Mouse (Mus musculus) subcutaneous adipose tissue, adult 2 months (tissue): ENCODE results near the gene Oas1a. TPM values are rescaled to one million over a fixed set of nuclear protein-coding genes. Genes with fewer than 3 reads are reported as not detected.

ENCODE experiments used
- polyA plus RNA-seq: library from polyadenylated mRNA; depleted of rRNA; stranded (reverse); fragments of >200 nt; gene quantifications from 2 replicates; pipeline ENCODE4 v1.2.3, GENCODE M21; 2012; ENCODE audit warnings: low replicate concordance; rRNA removed

Oas1a gene
- 11.0 and 31.2 TPM in 2 replicates for polyA plus RNA-seq

GRCm38 (mm10) chr5:120906791-120907733, at the start of gene Oas1a:
Oas1a (minus strand) TSS chr5:120907521.

DNA sequence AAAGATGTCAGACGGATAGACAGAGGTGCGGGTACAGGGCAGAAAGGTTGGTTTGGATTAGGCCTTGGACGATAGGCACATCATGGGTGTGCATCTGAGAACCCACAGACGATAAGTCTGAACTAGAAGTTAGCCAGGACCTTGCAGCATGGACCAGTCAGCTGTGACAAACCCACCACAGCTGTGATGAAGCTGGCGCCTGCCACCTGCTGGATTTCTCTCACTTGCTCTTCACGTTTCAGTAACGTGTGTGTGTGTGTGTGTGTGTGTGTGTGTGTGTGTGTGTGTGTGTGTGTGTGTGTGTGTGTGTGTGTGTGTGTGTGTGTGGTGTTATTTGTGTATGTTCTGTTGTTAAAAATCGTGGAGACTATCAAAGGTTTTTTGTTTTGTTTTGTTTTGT, 6.9 kb upstream of the Oas1a start, which contains the start of gene Oas1d:
TSS of gene Oas1d (plus strand) at position 333 of the 400 bp plus-strand sequence.

GRCm38 (mm10) chr5:120887413-120887812, 19.9 kb downstream of the Oas1a start, which contains the start of gene Oas1g:
Oas1g (minus strand) TSS chr5:120887613.

GRCm38 (mm10) chr5:120861121-120861520, 46.2 kb downstream of the Oas1a start, which contains the start of gene Oas1h:
Oas1h (plus strand) TSS chr5:120861421.

GRCm38 (mm10) chr5:120847067-120847466, 60.3 kb downstream of the Oas1a start, which contains the start of gene Oas1f:
Oas1f (plus strand) TSS chr5:120847367.

Other genes with a start within 250 kb of the Oas1a start
- gene Dtx1, start 195.6 kb downstream of the Oas1a start, polyA plus RNA-seq: 1.6 and 29.4 TPM in 2 replicates
- 22.9 and 34.5 TPM in 2 replicates for gene Oas2, start 157.7 kb downstream of the Oas1a start, polyA plus RNA-seq
- gene Oas3, start 129.9 kb downstream of the Oas1a start, polyA plus RNA-seq: 1.0 and 7.0 TPM in 2 replicates
- 0.06 TPM in 1 of 2 replicates, not detected in the other for gene Oas1e, start 112.0 kb downstream of the Oas1a start, polyA plus RNA-seq
- 2.9 and 3.2 TPM in 2 replicates for gene Oas1c, start 95.0 kb downstream of the Oas1a start, polyA plus RNA-seq
- gene Oas1f, start 60.2 kb downstream of the Oas1a start, polyA plus RNA-seq: 0.23 TPM in 1 of 2 replicates, not detected in the other
- gene Oas1h, start 46.1 kb downstream of the Oas1a start, polyA plus RNA-seq: not detected in 2 replicates
- gene Oas1g, start 19.9 kb downstream of the Oas1a start, polyA plus RNA-seq: 3.3 and 14.4 TPM in 2 replicates
- gene Oas1d, start 7.0 kb upstream of the Oas1a start, polyA plus RNA-seq: not detected in 2 replicates
- gene Rph3a, start 102.6 kb upstream of the Oas1a start, polyA plus RNA-seq: not detected in 2 replicates